Mouse (Mus musculus): Measurements from ENCODE around the gene Sclt1.

- TF ChIP-seq POLR2A (IDR thresholded peaks at IDR 0.05; ENCODE audit: borderline replicate concordance, control insufficient read depth, low read depth, low read length) (no peak), CTCF (IDR thresholded peaks at IDR 0.05; ENCODE audit: control insufficient read depth, insufficient read depth, low read length) (no peak)
These were observed 165.1 kb downstream of the Sclt1 start for GRCm38 (mm10) chr3:41577240-41577639.
